Mouse (Mus musculus) midbrain, postnatal 0 days (tissue): ENCODE measurements at regions not wholly inside any gene's neighbourhood (a gene's known extent, or its start where the extent isn't known, plus 50 kb on each side); places are given as distances from the start of the nearest gene placed in this dataset.

Source experiments
- ATAC-seq: fragments of 200-750 bp; cut with Nextera tagmentation; 2 replicates; pipeline ENCODE4 v1.8.0; 2017; ENCODE audit warnings: moderate number of reproducible peaks, mild to moderate bottlenecking, moderate TSS enrichment, moderate library complexity; ENCODE audit not compliant: low FRiP score
- DNase-seq: peaks from one replicate; pipeline ENCODE4 v3.0.0-alpha.2; 2015; ENCODE audit warnings: low spot score
- H3K27ac ChIP-seq: fragments of 300-500 bp; sonication (generic); 2 replicates; pipeline ENCODE4 v1.5.1; 2014; ENCODE audit warnings: low read depth, mild to moderate bottlenecking, low read length, mixed read lengths
- H3K27me3 ChIP-seq: fragments of 300-500 bp; sonication (generic); 2 replicates; pipeline ENCODE4 v1.6.1; 2014; ENCODE audit warnings: low read length, control low read depth, mixed read lengths; ENCODE audit not compliant: insufficient read depth
- H3K36me3 ChIP-seq: fragments of 300-500 bp; sonication (generic); 2 replicates; pipeline ENCODE4 v1.6.1; 2014; ENCODE audit warnings: low read length, control low read depth, mixed read lengths; ENCODE audit not compliant: insufficient read depth
- H3K4me1 ChIP-seq: fragments of 300-500 bp; sonication (generic); 2 replicates; pipeline ENCODE4 v1.6.1; 2014; ENCODE audit warnings: mild to moderate bottlenecking, control low read depth, antibody characterized with exemption, low read length, mixed read lengths; ENCODE audit not compliant: insufficient read depth
- H3K4me2 ChIP-seq: fragments of 300-500 bp; sonication (generic); 2 replicates; pipeline ENCODE4 v1.6.1; 2014; ENCODE audit warnings: low read depth, mild to moderate bottlenecking, low read length, mixed read lengths; ENCODE audit not compliant: poor library complexity, severe bottlenecking
- H3K4me3 ChIP-seq: fragments of 300-500 bp; sonication (generic); 2 replicates; pipeline ENCODE4 v1.5.1; 2014; ENCODE audit warnings: low read depth, mild to moderate bottlenecking, low read length, moderate library complexity
- H3K9ac ChIP-seq: fragments of 300-500 bp; sonication (generic); replicated peaks from 2 replicates; pipeline ENCODE4 v1.6.1; 2014; ENCODE audit warnings: mild to moderate bottlenecking, low read length, moderate library complexity, mixed read lengths; ENCODE audit not compliant: poor library complexity, severe bottlenecking
- H3K9me3 ChIP-seq: fragments of 300-500 bp; sonication (generic); 2 replicates; pipeline ENCODE4 v1.6.1; 2016; ENCODE audit warnings: low read length, control low read depth
- CTCF ChIP-seq: IDR thresholded peaks from 2 replicates; pipeline ENCODE4 v1.5.1; 2016; ENCODE audit warnings: antibody characterized with exemption, mild to moderate bottlenecking
- WGBS: fragments of 180-500 bp; shearing (Covaris S2); extraction: QIAGEN DNeasy Blood & Tissue Kit; methylation state at CpG from one replicate; pipeline ENCODE4 v1.1.7; 2014; 5-methylcytosine and 5-hydroxymethylcytosine counted together

DNA sequence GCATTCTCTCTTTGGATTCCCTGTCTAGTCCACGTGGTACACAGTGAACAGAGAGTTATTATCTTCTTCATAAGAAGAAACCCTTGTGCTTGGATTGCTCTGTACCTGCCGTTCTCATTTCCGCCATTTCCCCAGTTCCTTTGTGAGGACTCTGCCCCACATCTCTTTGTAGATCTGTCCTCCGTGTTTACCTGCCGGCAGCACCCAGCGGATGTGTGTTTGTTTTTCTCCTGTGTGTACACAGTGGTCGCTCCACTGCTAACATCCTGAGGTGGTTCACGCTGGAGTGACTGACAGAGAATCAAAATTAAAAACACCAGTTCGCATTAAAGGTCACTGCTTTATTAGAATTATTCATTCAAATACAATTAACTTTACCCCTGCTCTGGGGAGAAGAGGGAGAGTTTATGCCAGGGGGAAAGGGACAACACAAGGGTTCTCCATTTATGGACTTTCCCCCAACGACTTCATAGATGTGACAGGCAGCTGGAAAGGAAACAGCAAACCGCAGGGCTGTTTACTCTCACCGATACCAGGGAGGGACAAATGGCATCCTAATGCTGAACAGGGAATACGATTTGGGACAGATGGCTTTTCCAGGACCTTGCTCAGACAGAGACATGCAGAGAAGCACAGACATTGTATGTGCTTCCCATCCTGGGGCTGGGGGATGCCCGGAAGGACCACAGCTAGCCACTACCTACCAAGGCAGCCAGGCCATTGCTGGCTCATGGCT lies 362.5 kb upstream of the Gm765 start:
- Histone ChIP-seq H3K4me1 (no peaks in the 10 kb centered on the region), H3K9me3 (no peaks in the 10 kb centered on the region), H3K27me3 (no peaks in the 10 kb centered on the region), H3K4me2 (no peak overlapping the region), H3K36me3 (no peaks in the 10 kb centered on the region), H3K4me3 (no peak overlapping the region), H3K9ac (no peak overlapping the region), H3K27ac (no peak overlapping the region)
- ATAC-seq (no peak), DNase-seq (no peak)
- WGBS: 78% methylated on average over 14 of the region's 14 CpGs
- TF ChIP-seq CTCF: no peak

DNA sequence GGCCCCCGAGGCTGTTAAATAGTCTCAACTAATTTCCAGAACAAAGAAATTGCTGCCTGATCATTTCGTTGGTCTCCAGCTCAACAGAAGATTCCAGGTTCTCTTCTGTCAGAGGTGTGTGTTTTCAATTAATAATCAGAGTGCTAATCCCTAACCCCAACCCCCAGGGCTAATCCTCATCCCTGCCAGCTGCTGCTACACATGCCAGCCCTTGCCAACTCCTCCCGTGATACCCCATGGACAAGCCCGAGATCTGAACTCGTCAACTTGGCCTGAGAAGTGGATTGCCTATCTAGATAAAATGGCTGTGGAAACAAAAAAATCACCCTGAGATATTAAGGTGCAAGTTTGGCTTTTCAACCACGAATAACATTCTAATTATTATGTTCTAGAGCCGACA lies 355.0 kb upstream of the Gm765 start:
- no peak overlapping the region for H3K9ac ChIP-seq
- H3K27ac ChIP-seq: no peak overlapping the region
- no peak for TF ChIP-seq CTCF
- ATAC-seq (no peak), DNase-seq (no peak)
- no peak overlapping the region for H3K4me2 ChIP-seq
- no peaks in the 10 kb centered on the region for H3K27me3 ChIP-seq
- H3K36me3 ChIP-seq: no peaks in the 10 kb centered on the region
- H3K9me3 ChIP-seq: no peaks in the 10 kb centered on the region
- 64% methylated on average over 7 of the region's 7 CpGs for WGBS
- no peaks in the 10 kb centered on the region for H3K4me1 ChIP-seq
- H3K4me3 ChIP-seq: no peak overlapping the region

DNA sequence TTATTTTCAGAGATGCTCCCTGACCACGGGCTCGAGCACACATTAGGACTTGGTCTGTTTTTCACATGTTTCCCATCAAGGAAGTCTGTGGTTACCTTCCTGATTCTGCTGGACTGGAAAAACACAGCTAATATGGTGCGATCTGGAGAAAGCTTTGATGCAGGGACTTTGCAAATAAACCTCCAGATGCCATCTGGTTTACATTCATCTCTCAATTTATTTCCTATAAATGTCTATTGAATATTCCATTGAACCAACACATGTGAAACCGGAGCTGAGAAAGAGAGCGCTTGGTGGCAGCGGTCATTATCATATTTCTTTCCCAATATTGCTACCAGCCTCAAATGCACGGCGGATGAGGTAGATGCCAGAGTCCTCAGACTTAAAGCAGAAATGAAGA lies 350.9 kb upstream of the Gm765 start:
- WGBS: 82% methylated on average over 8 of the region's 8 CpGs
- Histone ChIP-seq H3K4me3 (no peak overlapping the region), H3K27ac (no peak overlapping the region), H3K27me3 (no peaks in the 10 kb centered on the region), H3K4me2 (no peak overlapping the region), H3K9ac (no peak overlapping the region), H3K9me3 (no peaks in the 10 kb centered on the region), H3K36me3 (no peaks in the 10 kb centered on the region), H3K4me1 (no peaks in the 10 kb centered on the region)
- ATAC-seq (no peak), DNase-seq (no peak)
- no peak for TF ChIP-seq CTCF

DNA sequence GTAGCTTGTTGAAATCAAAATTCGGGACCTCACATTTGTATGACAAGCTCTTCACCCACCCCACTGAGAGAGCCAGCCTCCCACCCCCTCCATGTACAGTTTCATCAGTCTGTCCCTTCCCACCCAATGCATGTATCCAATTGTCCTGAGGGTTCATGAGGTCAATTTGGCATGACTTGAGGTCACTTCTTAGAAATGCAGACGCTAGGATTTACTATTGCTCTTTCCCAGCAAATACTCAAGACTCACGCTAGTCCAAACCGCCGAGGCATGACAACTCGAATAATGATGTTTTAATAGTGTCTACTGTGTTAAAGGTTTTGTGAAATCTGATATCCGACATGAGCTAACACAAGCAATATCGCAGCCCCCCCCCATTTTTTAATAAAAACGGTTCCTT lies 347.6 kb upstream of the Gm765 start:
- 66% methylated on average over 9 of the region's 9 CpGs for whole genome bisulfite sequencing
- H3K9ac ChIP-seq: no peak overlapping the region
- no peaks in the 10 kb centered on the region for H3K27me3 ChIP-seq
- no peak for TF ChIP-seq CTCF
- DNase-seq: no peak
- H3K27ac ChIP-seq: no peak overlapping the region
- H3K9me3 ChIP-seq: no peaks in the 10 kb centered on the region
- no peaks in the 10 kb centered on the region for H3K36me3 ChIP-seq
- no peak for ATAC-seq
- H3K4me3 ChIP-seq: no peak overlapping the region
- no peaks in the 10 kb centered on the region for H3K4me1 ChIP-seq
- H3K4me2 ChIP-seq: no peak overlapping the region

DNA sequence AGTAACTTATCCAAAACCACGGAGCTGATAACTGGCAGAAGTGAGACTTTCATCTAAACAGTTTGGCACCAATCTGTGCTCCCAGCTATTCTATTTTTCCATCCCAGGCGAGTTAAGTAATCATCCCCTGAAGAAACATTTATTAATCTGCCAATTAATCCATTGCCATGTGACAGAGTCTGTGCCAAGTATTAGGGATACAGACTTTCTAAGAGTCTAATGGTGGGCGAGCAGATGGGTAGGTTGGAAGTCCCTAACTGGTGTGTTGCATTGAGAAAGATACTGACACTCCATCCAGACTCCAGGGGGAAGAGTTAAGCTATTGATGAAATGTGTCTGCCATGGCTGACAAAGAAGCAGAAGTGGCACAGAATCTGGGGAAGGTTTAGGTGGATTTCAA lies 346.8 kb upstream of the Gm765 start:
- 81% methylated on average over 3 of the region's 3 CpGs for WGBS
- H3K4me1 ChIP-seq: no peaks in the 10 kb centered on the region
- H3K9me3 ChIP-seq: no peaks in the 10 kb centered on the region
- H3K4me3 ChIP-seq: no peak overlapping the region
- DNase-seq (no peak), ATAC-seq (no peak)
- H3K27ac ChIP-seq: no peak overlapping the region
- H3K36me3 ChIP-seq: no peaks in the 10 kb centered on the region
- H3K27me3 ChIP-seq: no peaks in the 10 kb centered on the region
- no peak overlapping the region for H3K4me2 ChIP-seq
- TF ChIP-seq CTCF: no peak
- no peak overlapping the region for H3K9ac ChIP-seq

DNA sequence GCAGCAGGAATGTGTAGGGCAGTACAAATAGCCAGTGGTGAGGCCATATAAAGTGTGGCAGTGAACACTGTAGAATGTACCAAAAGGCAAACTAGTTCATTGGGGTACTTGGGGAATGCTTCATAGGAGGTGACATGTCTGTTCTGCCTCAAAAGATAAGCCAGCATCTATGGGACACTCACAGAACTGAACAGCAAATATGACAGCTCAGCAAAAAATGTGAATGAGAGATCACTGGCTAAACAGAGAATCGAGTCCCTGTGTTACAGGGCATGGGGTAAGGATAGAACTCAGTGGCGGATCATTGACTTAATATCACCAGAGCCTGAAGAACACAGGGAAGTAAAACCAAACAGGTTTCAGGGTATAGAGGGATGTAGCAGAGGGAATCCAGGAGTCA lies 346.1 kb upstream of the Gm765 start:
- ATAC-seq (no peak), DNase-seq (no peak)
- Histone ChIP-seq H3K27ac (no peak overlapping the region), H3K9ac (no peak overlapping the region), H3K4me3 (no peak overlapping the region), H3K9me3 (no peaks in the 10 kb centered on the region), H3K4me1 (no peaks in the 10 kb centered on the region), H3K4me2 (no peak overlapping the region), H3K27me3 (no peaks in the 10 kb centered on the region), H3K36me3 (no peaks in the 10 kb centered on the region)
- TF ChIP-seq CTCF: no peak
- 89% methylated on average over 2 of the region's 2 CpGs for WGBS
